Mouse (Mus musculus) adrenal gland, adult 10 weeks (tissue): Measurements from ENCODE around the gene Olfr1257. TPM values are rescaled to one million over a fixed set of nuclear protein-coding genes. Genes with fewer than 3 reads are reported as not detected.

Source experiments
- polyA plus RNA-seq: library from polyadenylated mRNA; stranded (reverse); fragments of 350-450 nt; fragmentation: Illumina TruSeq; extraction: RNeasy Lipid Tissue Mini Kit (QIAGEN cat#74804); gene quantifications from one replicate; pipeline ENCODE4 v1.2.3, GENCODE M21; 2014; ENCODE audit warnings: low read depth, low replicate concordance

Gene Olfr1257
- not detected for polyA plus RNA-seq

DNA sequence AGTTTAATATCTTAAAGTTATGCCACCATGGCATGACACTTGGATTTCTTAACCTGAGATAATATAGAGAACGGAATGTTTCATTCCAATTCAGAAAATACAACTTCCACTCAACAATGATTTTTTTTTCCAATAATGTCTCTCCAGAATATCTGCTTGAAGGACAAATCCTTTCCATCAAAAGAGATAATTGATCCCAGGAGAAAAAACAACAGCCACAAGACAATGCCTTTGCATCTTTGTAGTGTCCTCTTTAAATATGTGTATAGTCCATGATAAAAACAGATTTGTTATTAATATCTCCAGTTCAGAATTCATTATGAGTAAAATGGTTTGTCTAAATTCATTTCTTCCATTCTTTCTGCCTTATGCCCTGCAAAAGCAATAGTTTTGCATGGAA, at the start of gene Olfr1257:
TSS of gene Olfr1257 (plus strand) at position 301 of the 400 bp plus-strand sequence.

DNA sequence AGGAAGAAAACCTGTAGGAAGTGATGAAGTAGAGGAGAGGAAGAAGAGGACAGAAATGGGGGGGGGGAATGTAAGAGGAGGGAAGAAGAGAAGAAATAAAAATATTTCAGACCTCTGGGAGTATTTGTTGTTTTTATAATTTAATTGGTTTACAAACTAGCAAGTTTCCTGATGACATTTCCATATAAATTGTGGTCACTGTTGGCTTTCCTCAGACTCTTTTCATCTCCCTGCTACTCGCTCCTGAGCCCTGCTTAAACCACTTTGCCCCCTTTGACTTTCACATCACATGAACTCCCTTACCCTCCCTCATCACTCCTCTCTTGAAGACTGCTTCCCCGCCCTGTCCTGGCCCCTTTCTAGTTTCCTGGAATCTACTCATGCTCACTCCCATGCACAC, 36.8 kb upstream of the Olfr1257 start, which contains the start of gene Olfr1256:
TSS of gene Olfr1256 (minus strand) at position 101 of the 400 bp plus-strand sequence.

DNA sequence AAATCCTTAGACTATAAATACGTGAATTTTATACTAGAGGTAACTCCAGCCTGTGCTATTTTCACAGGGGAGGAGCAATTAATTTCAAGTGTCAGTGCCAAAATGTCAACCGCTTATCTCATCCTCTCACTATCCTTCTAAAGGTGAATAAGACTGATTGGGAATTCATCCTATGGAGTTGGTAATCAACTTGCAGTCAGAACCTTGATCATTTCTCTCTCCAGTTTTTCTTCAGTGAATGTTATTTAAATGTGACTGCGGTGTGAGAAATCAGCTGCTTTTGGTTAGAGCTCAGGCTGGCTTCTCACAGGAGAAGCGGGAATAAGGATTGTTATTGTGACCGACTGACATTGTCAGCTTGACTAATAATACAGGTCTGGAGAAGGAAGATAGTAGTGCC, 30.1 kb upstream of the Olfr1257 start, which contains the start of gene Olfr48:
TSS of gene Olfr48 (minus strand) at position 101 of the 400 bp plus-strand sequence.

DNA sequence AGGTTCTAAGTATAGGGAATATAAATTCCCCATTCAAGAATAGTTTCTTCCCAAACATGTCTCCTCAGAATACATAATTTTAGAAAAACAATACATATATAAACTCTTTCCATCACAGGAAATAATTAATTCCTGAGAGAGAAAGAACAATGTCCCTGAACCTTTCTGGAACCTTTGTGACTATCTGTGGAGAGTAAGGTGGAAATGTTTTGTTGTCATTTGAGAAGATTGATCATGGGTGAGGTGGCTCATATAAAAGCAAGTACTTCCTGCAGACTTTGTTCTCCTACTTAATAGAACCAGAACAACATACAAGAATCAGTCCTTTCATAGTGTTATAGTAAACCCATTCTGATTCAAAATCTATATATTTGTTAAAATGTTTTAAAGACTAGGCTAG, 48.8 kb downstream of the Olfr1257 start, which contains the start of gene Olfr1258:
TSS of gene Olfr1258 (plus strand) at position 301 of the 400 bp plus-strand sequence.

Other genes starting within 250 kb of the Olfr1257 start
- not detected for gene Olfr1249, start 243.5 kb upstream of the Olfr1257 start, polyA plus RNA-seq
- gene Olfr1250, start 217.0 kb upstream of the Olfr1257 start, polyA plus RNA-seq, result not detected
- not detected for gene Olfr1251, start 206.5 kb upstream of the Olfr1257 start, polyA plus RNA-seq
- gene Olfr1252, start 153.4 kb upstream of the Olfr1257 start, polyA plus RNA-seq, result not detected
- gene Olfr1253, start 121.3 kb upstream of the Olfr1257 start, polyA plus RNA-seq, result not detected
- gene Olfr1254, start 84.8 kb upstream of the Olfr1257 start, polyA plus RNA-seq, result not detected
- gene Olfr1255, start 66.4 kb upstream of the Olfr1257 start, polyA plus RNA-seq, result not detected
- gene Olfr1256, start 36.9 kb upstream of the Olfr1257 start, polyA plus RNA-seq, result not detected
- gene Olfr48, start 30.2 kb upstream of the Olfr1257 start, polyA plus RNA-seq, result not detected
- not detected for gene Olfr1258, start 48.9 kb downstream of the Olfr1257 start, polyA plus RNA-seq
- not detected for gene Olfr1259, start 70.2 kb downstream of the Olfr1257 start, polyA plus RNA-seq
- gene Olfr1260, start 95.9 kb downstream of the Olfr1257 start, polyA plus RNA-seq, result not detected
- not detected for gene Olfr1261, start 112.8 kb downstream of the Olfr1257 start, polyA plus RNA-seq
- gene Olfr1262, start 121.7 kb downstream of the Olfr1257 start, polyA plus RNA-seq, result not detected
- not detected for gene Olfr1263, start 133.7 kb downstream of the Olfr1257 start, polyA plus RNA-seq
- gene Olfr1264, start 147.1 kb downstream of the Olfr1257 start, polyA plus RNA-seq, result not detected
- not detected for gene Olfr1265, start 156.9 kb downstream of the Olfr1257 start, polyA plus RNA-seq
- gene Olfr140, start 185.2 kb downstream of the Olfr1257 start, polyA plus RNA-seq, result not detected
- gene Olfr1269, start 243.0 kb downstream of the Olfr1257 start, polyA plus RNA-seq, result not detected